Mouse (Mus musculus): Measurements from ENCODE around the gene Cfl1.

DNA sequence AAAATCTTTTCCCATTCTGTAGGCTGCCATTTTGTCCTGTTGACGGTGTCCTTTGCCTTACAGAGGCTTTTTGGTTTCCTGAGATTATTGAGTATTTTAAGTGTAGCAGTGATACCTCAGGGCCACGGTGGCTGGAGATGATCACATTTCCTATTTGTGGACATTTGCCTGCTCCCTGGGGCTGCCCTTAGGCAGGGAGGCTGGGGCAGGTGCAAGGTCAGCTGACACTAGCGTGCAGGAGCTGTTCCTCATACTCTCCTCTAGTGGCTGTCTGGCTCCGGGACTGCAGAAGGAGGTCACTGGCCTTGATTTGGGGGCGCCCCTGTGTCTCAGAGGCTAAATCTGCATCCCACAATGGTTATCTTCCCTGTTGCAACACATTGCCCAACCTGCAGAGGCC, 34.9 kb downstream of the Cfl1 start:
- TF ChIP-seq GATA1 (IDR thresholded peaks at IDR 0.05; ENCODE audit: borderline replicate concordance, low read length) (no peak), CTCF (IDR thresholded peaks at IDR 0.05; ENCODE audit: low read depth, low read length) (no peak), TAL1 (conservative IDR thresholded peaks at IDR 0.05; ENCODE audit: low read depth, low read length) (no peak)

Measured in G1E (cell line).